Mouse (Mus musculus) lung, adult 2 months (tissue): ENCODE data around the gene Cmtm2b. TPM values are rescaled to one million over a fixed set of nuclear protein-coding genes. Genes with fewer than 3 reads are reported as not detected.

Experiments
- DNase-seq: peaks from one replicate; pipeline ENCODE4 v3.0.0; 2022
- H3K4me1 ChIP-seq: fragments of 200-500 bp; 2 replicates; pipeline ENCODE4 v1.6.1; 2011; ENCODE audit warnings: low read length; ENCODE audit not compliant: control insufficient read depth, insufficient read depth
- H3K4me3 ChIP-seq: fragments of 200-500 bp; replicated peaks from 2 replicates; pipeline ENCODE3; 2011; ENCODE audit warnings: low read depth, mild to moderate bottlenecking, control low read depth, low read length; ENCODE audit errors: extremely low read depth
- CTCF ChIP-seq: fragments of 200-500 bp; IDR thresholded peaks from 2 replicates; pipeline ENCODE4 v1.5.1; 2011; ENCODE audit warnings: mild to moderate bottlenecking, low read length, control low read depth; ENCODE audit not compliant: insufficient read depth
- POLR2A ChIP-seq: fragments of 200-500 bp; IDR thresholded peaks from 2 replicates; pipeline ENCODE4 v1.6.1; 2011; ENCODE audit warnings: low read depth, mild to moderate bottlenecking, control low read depth, low read length, borderline replicate concordance; ENCODE audit errors: extremely low read depth
- WGBS: fragments of 180-500 bp; shearing (Covaris S2); methylation state at CpG from one replicate; pipeline ENCODE4 v1.1.7; 2018; 5-methylcytosine and 5-hydroxymethylcytosine counted together
- polyA plus RNA-seq: library from polyadenylated mRNA; depleted of rRNA; stranded (reverse); fragments of >200 nt; gene quantifications from 2 replicates; pipeline ENCODE4 v1.2.3, GENCODE M21; 2012; rRNA removed

Cmtm2b gene
- polyA plus RNA-seq, 1 experiment = not detected

DNA sequence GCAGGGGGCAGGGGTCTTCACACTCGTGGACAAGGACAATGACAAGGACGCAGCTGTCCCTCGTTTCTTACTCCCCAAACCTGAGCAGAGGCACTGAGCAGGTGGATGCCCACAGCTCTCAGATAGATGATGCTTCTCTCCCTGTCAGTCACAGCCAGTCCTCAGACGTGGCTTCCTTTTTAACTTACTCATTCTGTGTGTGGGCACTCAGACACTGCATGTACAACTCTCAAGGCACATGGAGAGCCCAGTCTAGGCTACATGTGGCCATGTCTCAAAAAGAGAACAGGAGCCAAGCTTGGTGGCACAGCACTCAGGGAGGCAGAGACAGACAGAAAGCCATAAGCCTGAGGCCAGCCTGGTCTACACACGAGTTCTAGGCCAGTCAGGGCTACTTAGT, 53.9 kb downstream of the Cmtm2b start:
- WGBS = 64% methylated on average over 5 of the region's 5 CpGs
- Histone ChIP-seq H3K4me1 (peaks cover 13% of the 10 kb centered on the region), H3K4me3 (no peak overlapping the region)
- TF ChIP-seq CTCF (no peak), POLR2A (no peak)
- DNase-seq = no peak

DNA sequence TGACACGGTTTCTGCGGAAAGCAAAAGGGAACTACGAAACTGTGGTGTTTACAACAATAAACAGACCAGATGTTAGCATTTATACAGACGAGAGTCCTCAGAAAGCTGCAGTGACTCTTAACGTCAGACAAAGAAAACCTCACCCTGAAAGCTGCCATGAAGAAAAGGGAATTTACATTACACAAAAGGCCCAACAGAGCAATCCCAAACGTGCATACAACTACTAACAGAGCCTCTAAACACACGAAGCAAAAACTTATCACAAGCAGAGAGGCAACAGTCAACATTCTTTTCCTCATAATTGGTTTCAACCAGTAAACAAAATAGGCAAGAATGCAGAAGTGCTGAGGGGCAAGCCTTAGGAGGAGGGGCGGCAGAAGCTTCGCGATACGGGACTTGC, 54.6 kb downstream of the Cmtm2b start:
- WGBS = 61% methylated on average over 11 of the region's 11 CpGs
- DNase-seq = no peak
- no peak for TF ChIP-seq POLR2A
- no peak for TF ChIP-seq CTCF

GRCm38 (mm10) chr8:104379301-104379836, 57.3 kb downstream of the Cmtm2b start:
- WGBS = 74% methylated on average over 10 of the region's 10 CpGs
- no peak for DNase-seq
- no peak for TF ChIP-seq POLR2A
- TF ChIP-seq CTCF = no peak
- H3K4me1 ChIP-seq = peaks cover 22% of the 10 kb centered on the region
- no peak overlapping the region for H3K4me3 ChIP-seq

More for the DNA sequence above, 54.6 kb downstream of the Cmtm2b start:
- H3K4me1 ChIP-seq = peaks cover 13% of the 10 kb centered on the region
- H3K4me3 ChIP-seq = no peak overlapping the region

DNA sequence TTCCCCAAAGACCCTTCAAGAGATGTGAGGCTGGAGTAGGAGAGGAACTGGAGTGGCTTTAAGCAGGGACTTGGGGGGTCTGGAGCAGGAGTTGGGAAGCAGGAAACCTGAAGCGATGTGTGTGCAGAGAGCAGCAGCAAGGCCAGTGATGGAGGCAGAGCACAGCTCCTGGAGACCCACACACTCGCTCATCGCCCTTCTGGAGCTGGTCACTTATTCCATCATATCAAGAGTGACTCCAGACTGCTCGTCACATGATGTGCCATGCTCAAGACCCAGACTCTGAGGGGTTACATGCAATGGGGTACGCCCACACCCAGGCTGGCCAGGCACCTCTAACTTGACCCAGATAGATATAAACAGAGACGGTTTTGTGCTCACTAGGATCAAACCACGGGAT, 58.2 kb downstream of the Cmtm2b start:
- TF ChIP-seq POLR2A (no peak), CTCF (no peak)
- 82% methylated on average over 7 of the region's 7 CpGs for WGBS
- Histone ChIP-seq H3K4me3 (no peak overlapping the region), H3K4me1 (peaks cover 16% of the 10 kb centered on the region)
- no peak for DNase-seq

Other genes with a start within 250 kb of the Cmtm2b start
- gene Cdh5, start 220.6 kb upstream of the Cmtm2b start, polyA plus RNA-seq = 515 and 566 TPM in 2 replicates
- gene Bean1, start 151.8 kb upstream of the Cmtm2b start, polyA plus RNA-seq = 0.62 and 1.3 TPM in 2 replicates
- 21.9 and 25.0 TPM in 2 replicates for gene Tk2, start 73.7 kb upstream of the Cmtm2b start, polyA plus RNA-seq
- gene Cklf, start 71.4 kb upstream of the Cmtm2b start, polyA plus RNA-seq = 6.1 and 9.5 TPM in 2 replicates
- gene Cmtm2a, start 29.0 kb upstream of the Cmtm2b start, polyA plus RNA-seq = not detected in 2 replicates
- gene Gm45711, start 12.1 kb upstream of the Cmtm2b start, polyA plus RNA-seq = not detected in 2 replicates
- not detected in 2 replicates for gene Cmtm1, start 12.1 kb upstream of the Cmtm2b start, polyA plus RNA-seq
- not detected in 2 replicates for gene Gm11020, start 663 bp upstream of the Cmtm2b start, polyA plus RNA-seq
- 154 and 173 TPM in 2 replicates for gene Cmtm3, start 17.2 kb downstream of the Cmtm2b start, polyA plus RNA-seq
- 14.9 and 22.4 TPM in 2 replicates for gene Cmtm4, start 73.6 kb downstream of the Cmtm2b start, polyA plus RNA-seq
- 20.2 and 32.1 TPM in 2 replicates for gene Dync1li2, start 120.8 kb downstream of the Cmtm2b start, polyA plus RNA-seq
- 0.05 and 0.07 TPM in 2 replicates for gene Terb1, start 187.7 kb downstream of the Cmtm2b start, polyA plus RNA-seq
- gene Nae1, start 212.4 kb downstream of the Cmtm2b start, polyA plus RNA-seq = 7.4 and 17.1 TPM in 2 replicates
- 1.4 and 1.8 TPM in 2 replicates for gene Car7, start 212.5 kb downstream of the Cmtm2b start, polyA plus RNA-seq